Comparison of ENCODE assay signal across 14 mouse cellular contexts in genomic region chr13:56260344-56260780, GRCm38 (mm10). TPM values are rescaled to one million over a fixed set of nuclear protein-coding genes. Genes with fewer than 3 reads are reported as not detected.
A peak's percentile ranks its signal among the peaks of the same experiment; 100 is the strongest.
DNase-seq lines count a peak whose midpoint lies in the region; ATAC-seq lines count a peak whose summit lies in the region.
"Had no signal": no experiment of that assay in that cellular context is flagged by ENCODE, and none has a peak within 500 bp of the region (broad histone marks: within the 10 kb centered on the region; RNA-seq: fewer than 3 reads in every experiment).

No protein-coding gene starts in this region.

- peak; percentile 50 for DNase-seq in ES-CJ7 (ENCODE audit: low read depth, low spot score)
- no peak for DNase-seq in midbrain, embryonic 14.5 days
- DNase-seq in gastrocnemius, postnatal 25 days: no peak
- DNase-seq in layer of hippocampus, postnatal 14 days (ENCODE audit: low spot score in 2 of 2): no peak
- DNase-seq in frontal cortex, postnatal 10 days (ENCODE audit: low spot score in 2 of 2): no peak
- DNase-seq: heart, postnatal 10 days; left cerebral cortex, postnatal 4 days; spleen, adult 18-20 months had no signal

- H3K27ac ChIP-seq in forebrain, embryonic 15.5 days (replicated peaks): no peak overlapping the region
- H3K27ac ChIP-seq in midbrain, embryonic 14.5 days (replicated peaks; ENCODE audit: low read depth, low read length): no peak overlapping the region

- no peak overlapping the region for H3K4me3 ChIP-seq in forebrain, embryonic 15.5 days
- H3K4me3 ChIP-seq in midbrain, embryonic 14.5 days (replicated peaks; ENCODE audit: low read depth, low read length): no peak overlapping the region

- H3K9me3 ChIP-seq in forebrain, embryonic 15.5 days: no peaks in the 10 kb centered on the region
- H3K9me3 ChIP-seq in midbrain, embryonic 14.5 days (ENCODE audit: control insufficient read depth, low read length): no peaks in the 10 kb centered on the region

- peaks cover 65% of the 10 kb centered on the region for H3K27me3 ChIP-seq in forebrain, embryonic 15.5 days
- peaks cover 61% of the 10 kb centered on the region for H3K27me3 ChIP-seq in midbrain, embryonic 14.5 days (ENCODE audit: control insufficient read depth, insufficient read depth, low read length)

- H3K4me2 ChIP-seq in forebrain, embryonic 15.5 days (replicated peaks): peak overlapping the region; percentile 15; the same call in 1 of the 2 replicates
- H3K4me2 ChIP-seq in midbrain, embryonic 14.5 days (ENCODE audit: low read length): peak overlapping the region; percentile 2; the same call in 1 of the 2 replicates

- 0 out of 2 replicates have a peak, but pooled peaks have one; percentile 34 for ATAC-seq in common myeloid progenitor, adult 5-6 weeks (replicated peaks; ENCODE audit: low read depth, poor library complexity, severe bottlenecking)
- peak; percentile 53; the same call in 1 of the 2 replicates for ATAC-seq in forebrain, embryonic 15.5 days (replicated peaks)
- ATAC-seq in midbrain, embryonic 14.5 days (ENCODE audit: low FRiP score, low TSS enrichment): no peak
- ATAC-seq: intestine, embryonic 16.5 days had no signal

- H3K4me1 ChIP-seq in forebrain, embryonic 15.5 days: peaks cover 25% of the 10 kb centered on the region
- H3K4me1 ChIP-seq in midbrain, embryonic 14.5 days (ENCODE audit: control insufficient read depth, insufficient read depth, low read length): peaks cover 24% of the 10 kb centered on the region

- no peak overlapping the region for H3K9ac ChIP-seq in forebrain, embryonic 15.5 days (replicated peaks)
- H3K9ac ChIP-seq in midbrain, embryonic 14.5 days (replicated peaks; ENCODE audit: low read length): no peak overlapping the region

- 1% methylated on average over 17 of the region's 17 CpGs for WGBS in forebrain, embryonic 15.5 days
- WGBS in midbrain, embryonic 14.5 days: under 1% methylated on average over 17 of the region's 17 CpGs

- H3K36me3 ChIP-seq in forebrain, embryonic 15.5 days: no peaks in the 10 kb centered on the region
- H3K36me3 ChIP-seq in midbrain, embryonic 14.5 days (ENCODE audit: control insufficient read depth, insufficient read depth, low read length): no peaks in the 10 kb centered on the region

RNA-seq across cellular contexts. Expression of gene Neurog1, which starts 8.4 kb away (rescaled TPM):
- not detected in 2 replicates for total RNA-seq in common myeloid progenitor, adult 5-6 weeks (2017)
- polyA plus RNA-seq in forebrain, embryonic 15.5 days (2015; fragmentation: Nextera tagmentation; extraction: Ambion mirVana): 3.1 and 6.7 TPM in 2 replicates
- 3.6 and 8.9 TPM in 2 replicates for polyA plus RNA-seq in midbrain, embryonic 14.5 days (2014; fragmentation: Nextera tagmentation; extraction: Ambion mirVana)
- not detected for total RNA-seq in gastrocnemius, postnatal 25 days (2021)
- not detected for total RNA-seq in layer of hippocampus, postnatal 14 days (2021)
- total RNA-seq: CH12.LX; gastrocnemius, postnatal 4 days; heart, postnatal 10 days; left cerebral cortex, postnatal 4 days had no signal
- polyA plus RNA-seq: intestine, embryonic 16.5 days; liver, embryonic 16.5 days had no signal

RNA-seq across cellular contexts. Expression of gene Cxcl14, which starts 36.0 kb away (rescaled TPM):
- total RNA-seq in common myeloid progenitor, adult 5-6 weeks (2017): not detected in 2 replicates
- 14.2 and 15.2 TPM in 2 replicates for polyA plus RNA-seq in forebrain, embryonic 15.5 days (2015; fragmentation: Nextera tagmentation; extraction: Ambion mirVana)
- 10.2 and 11.2 TPM in 2 replicates for polyA plus RNA-seq in midbrain, embryonic 14.5 days (2014; fragmentation: Nextera tagmentation; extraction: Ambion mirVana)
- total RNA-seq in gastrocnemius, postnatal 25 days (2021): 10 to 100 TPM; 18.8 to 34.8 TPM
- 100 to 1,000 TPM in 1 of 2 experiments, 10 to 100 TPM in 1; 98.6 to 114 TPM for total RNA-seq in layer of hippocampus, postnatal 14 days (2021)
- total RNA-seq: CH12.LX had no signal

Comparison
In these comparisons a context has a peak if more than half of its experiments do, and no peak if none do; other contexts are left out.
1. RNA of gene Cxcl14, which starts 36.0 kb away (total RNA-seq): 98.6 to 114 TPM in layer of hippocampus, postnatal 14 days and 18.8 to 34.8 TPM in gastrocnemius, postnatal 25 days; not detected in common myeloid progenitor, adult 5-6 weeks; every median in the first group is over 10 times any median in the second.